Mouse (Mus musculus): ENCODE data around the gene P3h3.
"Not testable (repeated sequence)": the region's sequence is repeated elsewhere in the genome, so short reads cannot be mapped to it uniquely, and the experiment has no call there.

Gene P3h3

GRCm38 (mm10) chr6:124865766-124866362 is 8.3 kb upstream of the P3h3 start:
- no peak for DNase-seq

GRCm38 (mm10) chr6:124863658-124864298 is 6.2 kb upstream of the P3h3 start, which contains the start of gene Gpr162:
Gene Gpr162, minus strand, starts transcription at chr6:124863983.
- DNase-seq: peak; percentile 79

DNA sequence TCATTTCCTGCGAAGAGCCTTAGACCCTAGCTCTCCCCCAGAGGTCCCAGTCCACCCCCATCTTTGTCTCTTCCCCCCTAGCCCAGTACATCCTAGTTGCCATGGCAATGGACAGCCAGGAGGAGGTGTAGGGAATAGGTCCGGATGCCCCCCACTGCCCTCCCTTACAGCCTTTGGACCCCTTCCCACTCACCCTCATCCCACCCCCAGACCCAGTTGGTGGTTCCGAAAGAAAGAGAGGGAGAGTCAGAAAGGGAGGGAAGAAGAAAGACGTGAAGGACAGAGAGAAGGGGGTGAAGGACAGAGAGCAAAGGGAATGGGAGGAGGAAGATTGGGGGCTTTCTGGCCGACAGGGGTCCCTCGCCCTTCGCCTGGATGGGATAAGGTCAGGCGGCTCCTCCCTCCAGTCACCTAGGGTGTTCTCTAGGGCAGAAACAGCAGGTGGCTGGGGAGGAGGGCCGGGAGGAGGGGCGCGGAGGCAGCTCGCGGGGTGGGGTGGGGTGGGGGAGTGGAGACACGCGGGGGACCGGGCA is 5.6 kb upstream of the P3h3 start:
- DNase-seq: no peak

DNA sequence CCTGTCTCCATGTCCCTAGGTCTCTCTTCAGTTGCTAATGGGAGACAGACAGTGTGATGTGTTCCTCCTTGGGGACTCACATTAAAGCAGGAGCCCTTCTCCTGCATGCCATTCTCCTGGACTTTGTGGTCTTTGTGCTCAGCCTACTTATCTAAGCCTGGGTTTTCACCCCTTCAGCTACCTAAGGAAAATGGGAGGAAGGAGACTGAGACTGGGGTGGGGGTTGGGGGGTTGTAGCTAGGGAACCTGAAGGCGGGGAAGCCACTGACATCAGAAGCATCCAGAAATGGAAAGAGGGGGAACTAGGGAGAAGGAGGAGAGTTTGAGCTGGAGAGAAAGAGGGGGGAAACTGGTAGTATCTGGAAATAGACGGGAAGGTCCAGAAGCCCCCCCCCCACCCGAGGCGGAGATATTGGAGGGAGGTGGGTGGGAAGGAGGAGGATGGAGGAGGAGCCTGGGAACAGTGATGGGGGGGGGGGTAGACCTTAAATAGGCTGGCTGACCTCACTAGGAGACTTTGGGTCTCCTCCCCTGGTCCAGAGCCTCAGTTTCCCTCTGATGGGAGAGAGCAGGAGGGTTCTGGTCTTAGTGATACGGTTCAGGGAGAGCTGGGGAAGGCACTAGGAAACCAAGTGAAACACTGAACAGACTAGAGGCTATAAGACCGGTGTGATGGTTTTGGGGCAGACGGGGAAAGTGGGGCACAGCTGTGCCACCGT is 5.0 kb upstream of the P3h3 start:
- DNase-seq: peak; percentile 51

- DNase-seq: no peak
These were observed 4.2 kb upstream of the P3h3 start for GRCm38 (mm10) chr6:124861802-124862201.

GRCm38 (mm10) chr6:124861266-124861665 is 3.7 kb upstream of the P3h3 start:
- DNase-seq: peak; percentile 22

DNA sequence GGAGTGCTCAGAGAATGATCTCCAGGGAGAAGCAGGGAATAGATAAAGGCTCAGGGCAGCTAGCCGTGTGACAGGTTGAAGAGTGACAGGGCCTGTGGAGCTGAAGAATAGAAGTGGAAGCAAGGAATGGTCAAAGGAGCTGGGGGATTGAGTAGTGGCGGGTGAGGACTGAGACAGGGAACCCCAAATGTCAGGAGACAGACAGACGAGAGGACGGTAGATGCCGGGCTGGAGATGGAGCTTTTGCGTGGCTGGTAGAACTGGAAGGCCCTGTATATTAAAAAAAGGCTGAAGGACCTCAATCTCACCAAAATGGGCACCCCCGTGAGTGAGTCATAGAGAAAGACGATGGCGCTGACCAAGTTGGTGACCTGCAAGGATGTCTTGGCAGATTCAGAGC is 3.0 kb upstream of the P3h3 start:
- no peak for DNase-seq

- DNase-seq: peak; percentile 88
These were observed 2.2 kb upstream of the P3h3 start for GRCm38 (mm10) chr6:124859725-124860124.

GRCm38 (mm10) chr6:124858561-124859318 is 1.2 kb upstream of the P3h3 start:
- no peak for DNase-seq

DNA sequence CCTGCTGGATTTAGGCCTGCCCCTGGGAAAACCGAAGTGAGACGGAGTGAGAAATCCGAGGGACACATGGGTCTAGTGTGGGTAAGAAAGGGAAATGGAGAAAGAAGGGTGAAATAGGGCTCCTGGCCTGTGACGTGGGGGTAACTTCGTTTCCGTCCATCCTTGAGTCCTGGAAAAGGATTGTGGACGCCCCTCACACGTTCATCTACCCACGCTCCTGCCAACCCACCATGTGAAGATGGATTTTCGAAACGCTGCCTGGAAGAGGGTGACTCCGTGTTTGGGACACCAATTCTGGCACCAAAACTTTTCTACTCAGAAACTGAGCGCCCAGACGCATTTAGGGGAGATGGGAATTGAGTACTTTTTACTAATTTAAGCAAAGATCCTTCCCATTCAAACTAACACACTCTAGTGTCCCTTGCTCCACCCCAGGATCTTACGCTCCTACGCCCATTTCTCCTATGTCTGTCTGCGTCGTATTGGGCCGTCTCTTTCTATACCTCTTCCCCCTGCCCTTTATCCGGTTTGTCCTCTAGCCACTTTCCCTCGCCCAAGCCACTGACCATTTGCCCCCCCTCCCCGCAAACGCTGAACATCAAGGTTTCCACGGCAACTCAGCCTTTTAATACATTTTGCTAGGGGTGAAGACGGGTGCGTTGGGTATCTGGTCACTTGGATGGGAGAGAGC is 433 bp upstream of the P3h3 start:
- DNase-seq: no peak

GRCm38 (mm10) chr6:124856321-124856720 is 1.2 kb downstream of the P3h3 start:
- DNase-seq: peak; percentile 55

DNA sequence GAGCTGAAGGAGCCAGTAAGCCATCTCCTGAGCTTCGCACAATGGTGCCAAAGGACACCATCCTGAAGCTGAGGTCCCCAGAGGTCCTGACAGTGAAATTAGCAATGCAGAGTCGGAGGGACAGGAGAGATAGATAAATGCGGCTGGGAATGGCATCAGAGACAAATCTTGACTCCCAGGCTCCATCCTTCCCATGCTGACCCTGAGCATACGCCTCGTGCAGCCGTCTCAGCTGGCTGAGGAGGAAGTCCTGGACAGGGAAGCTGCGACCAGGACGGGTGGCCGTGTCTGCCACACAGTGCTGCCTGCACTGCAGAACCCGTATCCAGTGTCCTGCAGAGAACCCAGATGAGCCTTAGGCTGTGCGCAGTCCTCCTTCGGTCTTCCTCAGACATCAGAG is 2.9 kb downstream of the P3h3 start:
- no peak for DNase-seq

DNA sequence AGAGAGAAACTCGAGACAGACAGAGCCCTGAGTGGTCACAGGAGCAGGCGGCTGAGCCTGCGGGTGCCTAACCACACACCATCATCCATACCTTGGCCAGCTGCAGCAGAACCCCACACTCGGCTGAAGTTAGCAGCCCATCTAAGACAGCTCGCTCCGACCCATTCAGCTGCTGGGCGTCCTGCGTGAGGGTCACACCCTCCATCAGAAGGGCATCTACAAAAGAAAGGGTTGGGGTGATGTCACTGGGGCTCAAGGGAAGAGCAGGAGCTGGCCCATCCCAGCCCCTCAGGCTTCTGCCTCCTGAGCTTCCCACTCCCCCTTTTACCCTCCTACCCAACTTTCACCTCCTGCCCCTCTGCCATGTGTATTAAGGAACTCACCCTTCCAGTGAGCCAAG is 7.0 kb downstream of the P3h3 start:
- DNase-seq: no peak

- DNase-seq: peak; percentile 91
These were observed 10.2 kb downstream of the P3h3 start for GRCm38 (mm10) chr6:124847305-124847704.

GRCm38 (mm10) chr6:124840241-124841167 is 17.0 kb downstream of the P3h3 start, which contains the start of gene Gnb3:
Gene Gnb3, minus strand, starts transcription at chr6:124840275.
- DNase-seq: no peak

- no peak for DNase-seq
These were observed 17.7 kb downstream of the P3h3 start for GRCm38 (mm10) chr6:124839805-124840204.

- no peak for DNase-seq
These were observed 21.1 kb downstream of the P3h3 start for GRCm38 (mm10) chr6:124836411-124836810.

DNA sequence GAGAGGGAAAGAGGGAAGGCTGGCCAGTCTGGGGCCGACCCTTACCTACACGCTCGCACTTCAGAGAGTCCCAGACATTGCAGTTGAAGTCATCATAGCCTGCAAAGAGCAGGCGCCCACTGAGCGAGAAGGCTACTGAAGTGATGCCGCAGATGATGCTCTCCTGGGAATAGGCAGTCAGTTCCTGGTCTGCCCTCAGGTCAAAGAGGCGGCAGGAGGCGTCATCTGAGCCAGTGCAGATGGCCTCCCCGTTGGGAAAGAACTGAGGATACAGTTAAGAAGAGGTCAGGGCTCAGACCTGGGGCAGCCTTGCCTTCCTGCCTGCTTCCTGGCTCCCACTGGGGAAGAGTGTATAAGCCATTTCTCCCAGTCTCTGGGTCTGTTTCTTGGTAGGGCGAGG is 22.0 kb downstream of the P3h3 start:
- no peak for DNase-seq

- DNase-seq: no peak
These were observed 23.0 kb downstream of the P3h3 start for GRCm38 (mm10) chr6:124834512-124835081.

GRCm38 (mm10) chr6:124831649-124832048 is 25.9 kb downstream of the P3h3 start:
- DNase-seq: no peak

- DNase-seq: not testable (repeated sequence)
These were observed 26.4 kb downstream of the P3h3 start for GRCm38 (mm10) chr6:124831199-124831598.
